In the genomic region with DNA sequence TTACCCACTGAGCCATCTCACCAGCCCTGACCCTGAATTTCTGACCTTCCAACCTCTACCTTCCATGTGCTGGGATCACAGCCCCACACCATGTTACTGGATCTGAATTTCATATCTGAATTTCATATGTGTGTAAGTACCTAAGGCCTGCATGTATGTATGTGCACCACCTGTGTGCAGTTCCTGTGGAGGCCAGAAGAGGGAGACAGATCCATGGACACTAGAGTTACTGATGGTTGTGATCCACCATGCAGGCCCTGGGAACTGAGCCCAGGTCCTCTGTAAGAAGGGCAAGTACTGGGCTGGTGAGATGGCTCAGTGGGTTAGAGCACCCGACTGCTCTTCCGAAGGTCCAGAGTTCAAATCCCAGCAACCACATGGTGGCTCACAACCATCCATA, we compare ENCODE assay signal across 23 mouse cellular contexts. TPM values are rescaled to one million over a fixed set of nuclear protein-coding genes. Genes with fewer than 3 reads are reported as not detected.
DNase-seq lines count a peak whose midpoint lies in the region; ATAC-seq and TF ChIP-seq lines count a peak whose summit lies in the region.
"Had no signal": no experiment of that assay in that cellular context is flagged by ENCODE, and none has a peak within 500 bp of the region (broad histone marks: within the 10 kb centered on the region; RNA-seq: fewer than 3 reads in every experiment).

No protein-coding gene starts in this region.

- no peaks in the 10 kb centered on the region for H3K9me3 ChIP-seq in heart, postnatal 0 days (replicated peaks; ENCODE audit: control insufficient read depth, low read length)
- no peaks in the 10 kb centered on the region for H3K9me3 ChIP-seq in liver, postnatal 0 days (ENCODE audit: low read length)
- 0 out of 2 replicates have a peak, but pooled peaks cover 4% of the 10 kb centered on the region for H3K9me3 ChIP-seq in liver, embryonic 12.5 days (replicated peaks)
- H3K9me3 ChIP-seq in CH12.LX (replicated peaks; ENCODE audit: low read length) = peaks cover 8% of the 10 kb centered on the region
- H3K9me3 ChIP-seq: hindbrain, embryonic 13.5 days had no signal

- H3K27me3 ChIP-seq in heart, postnatal 0 days (ENCODE audit: control insufficient read depth, insufficient read depth, low read length) = no peaks in the 10 kb centered on the region
- no peaks in the 10 kb centered on the region for H3K27me3 ChIP-seq in liver, postnatal 0 days (ENCODE audit: insufficient read depth, low read length)
- H3K27me3 ChIP-seq in liver, embryonic 12.5 days (replicated peaks) = peaks cover 44% of the 10 kb centered on the region
- H3K27me3 ChIP-seq in CH12.LX (replicated peaks) = no peaks in the 10 kb centered on the region
- H3K27me3 ChIP-seq: hindbrain, embryonic 13.5 days had no signal

- ATAC-seq in heart, postnatal 0 days (ENCODE audit: insufficient read depth, low read depth) = no peak
- ATAC-seq in liver, postnatal 0 days = no peak
- ATAC-seq in liver, embryonic 12.5 days = no peak
- ATAC-seq: midbrain, embryonic 16.5 days had no signal

- DNase-seq in heart, postnatal 0 days (ENCODE audit: low spot score) = no peak
- no peak for DNase-seq in heart, adult 18-20 months
- DNase-seq in liver, postnatal 0 days = no peak
- DNase-seq in CH12.LX (ENCODE audit: extremely low read depth) = no peak
- DNase-seq in adrenal gland, adult 2 months = no peak
- no peak for DNase-seq in gastrocnemius, postnatal 36 days
- DNase-seq: adrenal gland, postnatal 36 days; cerebellum, adult 2 months; gastrocnemius, adult 2 months; kidney, adult 11 months; kidney, postnatal 25 days; layer of hippocampus, adult 9-11 months; liver, embryonic 13.5 days; lung, postnatal 10 days; retina, postnatal 1 day; right cerebral cortex, postnatal 4 days; thymus, postnatal 36 days had no signal

- no peak overlapping the region for H3K4me3 ChIP-seq in heart, postnatal 0 days (ENCODE audit: low read depth, low read length)
- no peak overlapping the region for H3K4me3 ChIP-seq in liver, postnatal 0 days (ENCODE audit: low read depth, low read length)
- no peak overlapping the region for H3K4me3 ChIP-seq in liver, embryonic 12.5 days
- no peak overlapping the region for H3K4me3 ChIP-seq in CH12.LX (replicated peaks in 1 of 3; ENCODE audit: low read depth in 2 of 3, low read length in 2 of 3, poor library complexity in 1 of 3)
- H3K4me3 ChIP-seq in bone marrow, adult 2 months (replicated peaks; ENCODE audit: control insufficient read depth, low read depth, low read length) = no peak overlapping the region
- H3K4me3 ChIP-seq: embryonic facial prominence, embryonic 10.5 days; gastrocnemius, adult 2 months; heart, embryonic 12.5 days; hindbrain, embryonic 13.5 days; liver, embryonic 13.5 days had no signal

- H3K79me2 ChIP-seq in CH12.LX (replicated peaks; ENCODE audit: control insufficient read depth, extremely low read depth, insufficient read depth, poor library complexity, severe bottlenecking) = no peaks in the 10 kb centered on the region

- no peak for TF ChIP-seq EP300 in heart, postnatal 0 days (IDR thresholded peaks at IDR 0.05; ENCODE audit: low read depth)
- no peak for TF ChIP-seq EP300 in liver, postnatal 0 days (IDR thresholded peaks at IDR 0.05; ENCODE audit: low read depth)
- no peak for TF ChIP-seq EP300 in CH12.LX (IDR thresholded peaks at IDR 0.05; ENCODE audit: low read length)

- dilution Hi-C loops in CH12.LX (cut with MboI; ENCODE audit: extremely low pct_ligation_motif_present, extremely low pct_unique_long_range_greater_than_20kb, low sequenced_read_pairs) = no loop called here

- H3K4me2 ChIP-seq in heart, postnatal 0 days (ENCODE audit: low read depth, low read length) = no peak overlapping the region
- H3K4me2 ChIP-seq in liver, postnatal 0 days (ENCODE audit: low read depth, low read length) = no peak overlapping the region
- H3K4me2 ChIP-seq in liver, embryonic 12.5 days = no peak overlapping the region
- no peak overlapping the region for H3K4me2 ChIP-seq in CH12.LX (ENCODE audit: insufficient read depth, low read depth, poor library complexity, severe bottlenecking)
- H3K4me2 ChIP-seq: heart, embryonic 12.5 days; hindbrain, embryonic 13.5 days; liver, embryonic 13.5 days had no signal

- WGBS in heart, postnatal 0 days = 100% methylated on average over 2 of the region's 2 CpGs
- 90% methylated on average over 2 of the region's 2 CpGs for WGBS in liver, postnatal 0 days (ENCODE audit: insufficient replicate concordance)
- 92% methylated on average over 2 of the region's 2 CpGs for WGBS in liver, embryonic 12.5 days (ENCODE audit: insufficient replicate concordance)
- 93% methylated on average over 2 of the region's 2 CpGs for WGBS in bone marrow, adult 2 months

- no peak overlapping the region for H3K27ac ChIP-seq in heart, postnatal 0 days (ENCODE audit: low read depth)
- no peak overlapping the region for H3K27ac ChIP-seq in liver, postnatal 0 days (ENCODE audit: low read depth)
- H3K27ac ChIP-seq in liver, embryonic 12.5 days = no peak overlapping the region
- no peak overlapping the region for H3K27ac ChIP-seq in CH12.LX (ENCODE audit: insufficient read depth, low read depth)
- no peak overlapping the region for H3K27ac ChIP-seq in bone marrow, adult 2 months (ENCODE audit: control insufficient read depth, insufficient read depth, low read depth, low read length, poor library complexity)
- H3K27ac ChIP-seq: embryonic facial prominence, embryonic 10.5 days; gastrocnemius, adult 2 months; hindbrain, embryonic 13.5 days; liver, embryonic 13.5 days had no signal

- H3K4me1 ChIP-seq in heart, postnatal 0 days (ENCODE audit: control insufficient read depth, insufficient read depth) = no peaks in the 10 kb centered on the region
- peaks cover 6% of the 10 kb centered on the region; the same call in 1 of the 2 replicates for H3K4me1 ChIP-seq in liver, postnatal 0 days (ENCODE audit: insufficient read depth)
- H3K4me1 ChIP-seq in liver, embryonic 12.5 days = peaks cover 13% of the 10 kb centered on the region
- peaks cover 20 to 60% of the 10 kb centered on the region in 2 experiments for H3K4me1 ChIP-seq in CH12.LX (ENCODE audit: control insufficient read depth in 1 of 2, insufficient read depth in 2 of 2)
- H3K4me1 ChIP-seq in bone marrow, adult 2 months (ENCODE audit: control insufficient read depth, insufficient read depth, low read length) = peaks cover 7% of the 10 kb centered on the region; the same call in 1 of the 2 replicates
- H3K4me1 ChIP-seq: hindbrain, embryonic 13.5 days had no signal

- H3K36me3 ChIP-seq in heart, postnatal 0 days (replicated peaks; ENCODE audit: control insufficient read depth, insufficient read depth, low read length) = no peaks in the 10 kb centered on the region
- H3K36me3 ChIP-seq in liver, postnatal 0 days (replicated peaks; ENCODE audit: insufficient read depth, low read length) = no peaks in the 10 kb centered on the region
- H3K36me3 ChIP-seq in liver, embryonic 12.5 days = no peaks in the 10 kb centered on the region
- H3K36me3 ChIP-seq in CH12.LX (replicated peaks in 1 of 2; ENCODE audit: control insufficient read depth in 1 of 2, insufficient read depth in 1 of 2, low read length in 1 of 2) = peaks cover 5 to 16% of the 10 kb centered on the region in 2 experiments
- H3K36me3 ChIP-seq: embryonic facial prominence, embryonic 10.5 days; heart, embryonic 12.5 days; hindbrain, embryonic 13.5 days; liver, embryonic 13.5 days had no signal

- TF ChIP-seq CTCF in heart, postnatal 0 days (IDR thresholded peaks at IDR 0.05; ENCODE audit: low read depth) = 0 out of 2 replicates have a peak, but pooled peaks have one; percentile 4
- TF ChIP-seq CTCF in liver, postnatal 0 days (IDR thresholded peaks at IDR 0.05; ENCODE audit: low read depth) = peak; percentile 45
- peak in 1 of 2 experiments; percentile 32; a peak in 3 of 4 replicates for TF ChIP-seq CTCF in CH12.LX (conservative IDR thresholded peaks at IDR 0.05 in 1 of 2, IDR thresholded peaks at IDR 0.05 in 1 of 2; ENCODE audit: low read depth in 2 of 2, low read length in 2 of 2)
- peak; percentile 19; the same call in 1 of the 2 replicates for TF ChIP-seq CTCF in bone marrow, adult 2 months (IDR thresholded peaks at IDR 0.05; ENCODE audit: control insufficient read depth, insufficient read depth, low read length)

- no peak for TF ChIP-seq POLR2A in CH12.LX (IDR thresholded peaks at IDR 0.05; ENCODE audit: low read depth, low read length)
- TF ChIP-seq POLR2A in bone marrow, adult 2 months (IDR thresholded peaks at IDR 0.05; ENCODE audit: borderline replicate concordance, control insufficient read depth, low read depth, low read length) = no peak

- no peak overlapping the region for H3K9ac ChIP-seq in heart, postnatal 0 days (replicated peaks; ENCODE audit: low read depth, low read length)
- no peak overlapping the region for H3K9ac ChIP-seq in liver, postnatal 0 days (replicated peaks)
- no peak overlapping the region for H3K9ac ChIP-seq in liver, embryonic 12.5 days
- no peak overlapping the region for H3K9ac ChIP-seq in CH12.LX (ENCODE audit: insufficient read depth, low read depth)
- H3K9ac ChIP-seq: heart, embryonic 12.5 days; hindbrain, embryonic 13.5 days; liver, embryonic 13.5 days had no signal

- intact Hi-C loops in gastrocnemius, postnatal 36 days (cut with DNase I) = no loop called here

- peak; percentile 13 for TF ChIP-seq RAD21 in CH12.LX (IDR thresholded peaks at IDR 0.05; ENCODE audit: low read depth, low read length)

- in situ Hi-C loops in CH12.LX (cut with MboI; ENCODE audit: low pct_ligation_motif_present, low pct_unique_long_range_greater_than_20kb, low sequenced_read_pairs) = no loop called here

RNA-seq across cellular contexts. Expression of a gene that starts 16.1 kb away (rescaled TPM):
- total RNA-seq in heart, postnatal 0 days (2014; rRNA removed; ENCODE audit: low replicate concordance) = 24.2 and 30.1 TPM in 2 replicates
- polyA plus RNA-seq in heart, postnatal 0 days (2015; fragmentation: Nextera tagmentation; extraction: Ambion mirVana) = 6.5 and 7.5 TPM in 2 replicates
- total RNA-seq in heart, adult 18-20 months (2021) = 10 to 100 TPM; 12.0 to 13.6 TPM
- polyA plus RNA-seq in liver, postnatal 0 days (2015; fragmentation: Nextera tagmentation; extraction: Ambion mirVana) = 3.2 and 4.2 TPM in 2 replicates
- 8.1 and 9.9 TPM in 2 replicates for polyA plus RNA-seq in liver, embryonic 12.5 days (2016; fragmentation: Nextera tagmentation; extraction: Ambion mirVana)
- 12.5 and 14.4 TPM in 2 replicates for total RNA-seq in CH12.LX (2012; rRNA removed)
- total RNA-seq in CH12.LX (2014; rRNA removed) = 12.0 and 13.5 TPM in 2 replicates
- 17.6 and 22.4 TPM in 2 replicates for polyA plus RNA-seq in CH12.LX (2012; ENCODE audit: insufficient read length, low read depth)
- polyA plus RNA-seq in bone marrow, adult 2 months (2011; ENCODE audit: insufficient read depth, insufficient read length, low replicate concordance, missing spikeins) = 3.7 and 5.7 TPM in 2 replicates
- 100 to 1,000 TPM in 1 of 2 experiments, 10 to 100 TPM in 1; 92.7 to 113 TPM for total RNA-seq in adrenal gland, adult 2 months (2021)
- polyA plus RNA-seq in adrenal gland, adult 2 months (2012; rRNA removed) = 43.9 and 47.6 TPM in 2 replicates
- 1 to 10 TPM; 6.9 TPM for total RNA-seq in gastrocnemius, postnatal 36 days (2021)

RNA-seq across cellular contexts. Expression of a gene that starts 56.4 kb away (rescaled TPM):
- 31.9 and 51.5 TPM in 2 replicates for total RNA-seq in heart, postnatal 0 days (2014; rRNA removed; ENCODE audit: low replicate concordance)
- 9.9 and 10.7 TPM in 2 replicates for polyA plus RNA-seq in heart, postnatal 0 days (2015; fragmentation: Nextera tagmentation; extraction: Ambion mirVana)
- total RNA-seq in heart, adult 18-20 months (2021) = 10 to 100 TPM; 20.5 to 26.8 TPM
- polyA plus RNA-seq in liver, postnatal 0 days (2015; fragmentation: Nextera tagmentation; extraction: Ambion mirVana) = 7.5 and 9.3 TPM in 2 replicates
- polyA plus RNA-seq in liver, embryonic 12.5 days (2016; fragmentation: Nextera tagmentation; extraction: Ambion mirVana) = 17.4 and 18.8 TPM in 2 replicates
- total RNA-seq in CH12.LX (2012; rRNA removed) = 21.2 and 26.0 TPM in 2 replicates
- total RNA-seq in CH12.LX (2014; rRNA removed) = 12.9 and 14.5 TPM in 2 replicates
- 20.6 and 25.0 TPM in 2 replicates for polyA plus RNA-seq in CH12.LX (2012; ENCODE audit: insufficient read length, low read depth)
- polyA plus RNA-seq in bone marrow, adult 2 months (2011; ENCODE audit: insufficient read depth, insufficient read length, low replicate concordance, missing spikeins) = 20.2 and 49.4 TPM in 2 replicates
- total RNA-seq in adrenal gland, adult 2 months (2021) = 10 to 100 TPM; 33.8 to 40.2 TPM
- 51.2 and 67.5 TPM in 2 replicates for polyA plus RNA-seq in adrenal gland, adult 2 months (2012; rRNA removed)
- 10 to 100 TPM; 21.8 to 22.8 TPM for total RNA-seq in gastrocnemius, postnatal 36 days (2021)
